Mouse (Mus musculus) ES-E14 (cell line): ENCODE measurements around the gene Hdac4.

ENCODE experiments used
- CHD2 ChIP-seq: IDR thresholded peaks from 2 replicates; pipeline ENCODE4 v1.6.1; 2014; ENCODE audit warnings: mild to moderate bottlenecking, low read depth, low read length, inconsistent platforms
- HCFC1 ChIP-seq: IDR thresholded peaks from 2 replicates; pipeline ENCODE4 v1.6.1; 2012; ENCODE audit warnings: low read length, inconsistent platforms, borderline replicate concordance; ENCODE audit not compliant: insufficient read depth
- MAFK ChIP-seq: IDR thresholded peaks from 2 replicates; pipeline ENCODE4 v1.6.1; 2014; ENCODE audit warnings: mild to moderate bottlenecking, low read depth, low read length, inconsistent platforms; ENCODE audit not compliant: insufficient read depth
- ZC3H11A ChIP-seq: IDR thresholded peaks from 2 replicates; pipeline ENCODE4 v1.6.1; 2012; ENCODE audit warnings: low read depth, mild to moderate bottlenecking, inconsistent platforms, low read length, borderline replicate concordance
- ZNF384 ChIP-seq: IDR thresholded peaks from 2 replicates; pipeline ENCODE4 v1.6.1; 2012; ENCODE audit warnings: low read depth, low read length, inconsistent platforms

DNA sequence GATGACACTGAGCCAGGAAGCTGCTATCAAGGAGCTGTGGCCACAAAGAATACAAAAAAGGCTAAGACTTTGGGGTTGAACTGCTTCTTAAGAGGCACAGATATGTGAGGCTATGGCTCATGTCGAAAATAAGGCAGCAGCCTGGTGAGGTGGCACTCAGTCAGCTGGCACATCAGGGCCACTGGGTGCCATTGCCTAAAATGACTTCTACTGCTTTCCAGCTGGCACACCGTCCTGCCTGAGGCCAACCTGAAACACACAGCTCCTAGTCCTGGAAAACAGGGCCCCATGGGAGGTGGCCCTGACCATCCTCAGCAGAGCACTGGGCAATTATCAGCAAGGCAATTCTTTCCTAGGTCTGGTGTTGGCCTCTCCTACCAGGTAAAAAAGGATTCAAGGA, 167.3 kb downstream of the Hdac4 start:
- TF ChIP-seq ZNF384 (no peak), ZC3H11A (no peak), MAFK (no peak), CHD2 (no peak), HCFC1 (no peak)
